Mouse (Mus musculus): ENCODE data around the gene Atg16l2.
A peak's percentile ranks its signal among the peaks of the same experiment; 100 is the strongest.

The Atg16l2 gene

DNA sequence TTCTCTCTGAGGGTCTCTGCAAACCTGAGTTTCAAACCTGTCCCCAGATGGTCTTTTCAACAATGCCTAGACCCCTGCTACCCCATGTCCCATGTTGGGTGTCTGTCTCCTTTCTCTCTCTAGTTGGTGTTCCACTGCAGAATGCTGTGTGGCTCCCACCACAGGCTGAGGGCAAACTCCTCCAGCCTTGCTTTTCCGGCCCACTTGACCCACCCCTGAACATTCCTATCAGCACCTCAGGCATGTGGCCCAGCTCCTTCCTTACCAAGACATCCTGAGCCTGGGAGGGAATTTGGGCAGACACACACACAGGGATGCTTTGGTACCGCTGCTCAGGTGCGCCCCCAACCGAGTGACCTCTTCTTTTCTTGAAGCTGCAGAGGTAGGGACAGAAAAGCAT is 8.4 kb downstream of the Atg16l2 start:
- no peak for DNase-seq (ENCODE audit: extremely low read depth, insufficient read length, low spot score)

GRCm38 (mm10) chr7:101293138-101293537 is 8.9 kb downstream of the Atg16l2 start:
- DNase-seq (ENCODE audit: extremely low read depth, insufficient read length, low spot score), result no peak

DNA sequence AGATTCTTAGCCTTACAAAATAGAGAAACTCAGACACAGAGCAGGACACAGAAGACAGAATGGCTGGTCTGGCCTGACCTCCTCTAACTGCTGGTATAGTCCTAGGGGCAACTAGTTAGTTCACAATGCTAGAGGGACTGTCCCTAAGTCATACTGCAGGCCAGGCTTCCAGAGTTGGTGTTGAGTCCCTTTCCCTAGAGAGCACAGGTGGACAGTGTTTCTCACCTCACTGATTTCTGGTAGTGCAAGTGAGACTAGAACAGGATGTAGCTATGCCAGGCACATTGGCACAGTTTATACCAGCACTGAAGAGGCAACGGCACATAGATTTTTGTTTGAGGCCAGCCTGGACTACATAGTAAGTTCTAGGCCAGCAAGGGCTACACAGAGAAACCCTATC is 9.4 kb downstream of the Atg16l2 start:
- DNase-seq (ENCODE audit: extremely low read depth, insufficient read length, low spot score), result no peak

- no peak for DNase-seq (ENCODE audit: extremely low read depth, insufficient read length, low spot score)
These were observed 10.0 kb downstream of the Atg16l2 start for GRCm38 (mm10) chr7:101292086-101292485.

GRCm38 (mm10) chr7:101291641-101292040 is 10.4 kb downstream of the Atg16l2 start:
- no peak for DNase-seq (ENCODE audit: extremely low read depth, insufficient read length, low spot score)

DNA sequence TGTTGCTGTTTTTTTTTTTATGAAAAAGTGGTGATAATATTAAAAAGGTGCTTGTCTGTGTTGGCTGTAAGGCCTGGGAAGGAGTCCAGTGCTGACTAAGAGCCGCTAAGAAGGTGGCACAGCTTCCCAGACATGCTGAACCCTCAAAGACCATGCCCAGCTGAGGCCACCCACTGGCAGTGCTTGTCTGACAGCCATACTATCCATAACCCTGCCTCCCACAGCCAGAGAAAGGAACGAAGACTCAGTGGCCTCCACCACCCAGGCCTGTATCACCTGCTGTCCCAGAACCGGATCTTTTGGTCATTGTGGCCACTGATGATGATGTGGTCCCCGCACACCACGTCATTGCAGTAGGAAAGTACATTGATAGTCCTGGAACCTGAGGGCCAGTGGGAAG is 10.8 kb downstream of the Atg16l2 start:
- no peak for DNase-seq (ENCODE audit: extremely low read depth, insufficient read length, low spot score)

- no peak for DNase-seq (ENCODE audit: extremely low read depth, insufficient read length, low spot score)
These were observed 11.7 kb downstream of the Atg16l2 start for GRCm38 (mm10) chr7:101290401-101290800.

DNA sequence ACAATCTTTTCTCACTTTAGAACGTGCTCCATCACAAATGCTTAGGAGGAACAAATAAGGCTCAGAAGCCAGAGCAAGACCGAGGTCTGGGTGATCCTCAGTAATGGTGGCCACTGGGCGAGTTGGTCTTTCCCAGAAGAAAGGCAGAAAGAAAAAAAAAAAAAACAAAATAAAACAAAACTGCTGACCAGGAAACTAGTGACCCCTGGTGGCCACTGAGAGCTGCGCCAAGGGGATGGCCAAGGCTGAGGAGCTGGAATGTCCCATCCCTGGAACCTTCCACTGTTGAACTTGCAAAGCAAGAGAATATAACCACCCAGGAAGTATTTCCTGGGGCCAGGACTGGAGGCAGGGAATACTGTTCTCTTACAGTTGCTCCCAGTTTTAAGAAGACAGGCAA is 13.6 kb downstream of the Atg16l2 start:
- peak; percentile 38 for DNase-seq (ENCODE audit: extremely low read depth, insufficient read length, low spot score)

DNA sequence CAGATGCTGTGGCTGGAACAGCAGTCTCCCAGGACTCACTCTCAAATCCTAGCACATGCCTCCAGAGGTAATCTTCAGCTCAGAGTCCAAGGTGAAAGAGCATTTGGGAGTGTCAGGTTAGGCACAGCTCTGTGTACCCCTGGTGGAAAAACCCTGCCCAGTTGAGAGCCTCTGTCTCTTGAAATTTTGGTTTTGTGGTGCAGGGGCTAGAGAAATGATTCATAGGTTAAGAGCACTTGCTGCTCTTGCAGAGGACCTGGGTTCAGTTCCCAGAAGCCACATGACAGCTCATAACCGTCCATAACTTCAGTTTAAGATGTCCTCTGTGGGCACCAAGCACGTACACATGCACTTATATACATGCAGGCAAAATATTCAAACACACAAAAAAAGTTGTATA is 14.2 kb downstream of the Atg16l2 start:
- DNase-seq (ENCODE audit: extremely low read depth, insufficient read length, low spot score), result no peak

GRCm38 (mm10) chr7:101286891-101287290 is 15.2 kb downstream of the Atg16l2 start:
- no peak for DNase-seq (ENCODE audit: extremely low read depth, insufficient read length, low spot score)

- DNase-seq (ENCODE audit: extremely low read depth, insufficient read length, low spot score), result no peak
These were observed 17.5 kb downstream of the Atg16l2 start for GRCm38 (mm10) chr7:101284504-101284903.

GRCm38 (mm10) chr7:101282721-101283120 is 19.3 kb downstream of the Atg16l2 start:
- DNase-seq (ENCODE audit: extremely low read depth, insufficient read length, low spot score), result no peak

DNA sequence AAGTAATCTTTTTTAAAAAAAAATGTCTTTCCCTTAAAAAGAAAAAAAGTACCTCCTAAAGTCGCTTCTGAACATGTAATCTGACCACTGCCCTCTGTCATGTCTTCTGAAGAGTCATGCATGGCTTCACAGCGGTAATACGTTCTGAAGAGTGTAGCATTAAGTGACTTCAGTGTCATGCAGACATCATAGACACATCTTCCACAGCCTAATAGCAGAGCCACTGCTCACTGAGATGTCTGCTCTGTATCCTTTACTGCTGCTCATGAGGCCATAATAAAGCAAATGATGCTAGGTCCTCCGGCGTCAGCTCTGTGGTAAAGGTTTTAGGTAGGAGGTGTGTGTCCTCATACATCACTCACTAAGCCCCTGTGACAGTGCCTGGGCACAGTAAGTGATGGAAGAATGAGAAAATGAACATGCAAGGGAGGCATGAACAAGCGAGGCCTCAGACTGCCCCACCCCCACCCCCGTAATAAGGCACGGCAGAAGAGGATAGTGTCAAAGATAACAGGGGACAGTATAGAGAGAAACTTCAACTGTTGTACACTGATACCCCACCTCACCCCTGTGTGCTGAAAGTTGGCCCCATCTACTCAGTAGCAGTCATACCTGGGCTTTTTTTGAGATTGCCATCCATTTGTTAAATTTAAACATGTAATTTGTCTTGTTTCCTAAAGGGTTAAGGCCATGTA is 29.4 kb downstream of the Atg16l2 start:
- DNase-seq (ENCODE audit: extremely low read depth, insufficient read length, low spot score), result no peak

DNA sequence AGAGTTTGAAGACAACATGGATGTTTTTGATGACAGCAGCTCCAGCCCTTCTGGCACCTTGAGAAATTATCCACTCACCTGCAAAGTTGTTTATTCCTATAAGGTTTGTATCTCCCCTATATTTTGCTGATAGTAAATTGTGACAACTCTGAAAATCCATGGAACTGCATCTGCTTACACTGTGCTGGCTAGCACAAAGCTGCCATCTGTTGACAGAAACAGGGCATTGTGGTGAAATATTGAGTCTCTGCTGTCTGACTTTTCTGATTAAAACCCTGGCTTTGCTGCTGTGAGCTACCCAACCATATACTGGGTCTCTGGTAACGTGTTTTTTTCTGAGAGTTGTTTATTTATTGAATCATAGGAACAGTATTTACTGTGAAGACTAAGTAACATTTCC is 30.4 kb downstream of the Atg16l2 start:
- DNase-seq (ENCODE audit: extremely low read depth, insufficient read length, low spot score), result no peak

DNA sequence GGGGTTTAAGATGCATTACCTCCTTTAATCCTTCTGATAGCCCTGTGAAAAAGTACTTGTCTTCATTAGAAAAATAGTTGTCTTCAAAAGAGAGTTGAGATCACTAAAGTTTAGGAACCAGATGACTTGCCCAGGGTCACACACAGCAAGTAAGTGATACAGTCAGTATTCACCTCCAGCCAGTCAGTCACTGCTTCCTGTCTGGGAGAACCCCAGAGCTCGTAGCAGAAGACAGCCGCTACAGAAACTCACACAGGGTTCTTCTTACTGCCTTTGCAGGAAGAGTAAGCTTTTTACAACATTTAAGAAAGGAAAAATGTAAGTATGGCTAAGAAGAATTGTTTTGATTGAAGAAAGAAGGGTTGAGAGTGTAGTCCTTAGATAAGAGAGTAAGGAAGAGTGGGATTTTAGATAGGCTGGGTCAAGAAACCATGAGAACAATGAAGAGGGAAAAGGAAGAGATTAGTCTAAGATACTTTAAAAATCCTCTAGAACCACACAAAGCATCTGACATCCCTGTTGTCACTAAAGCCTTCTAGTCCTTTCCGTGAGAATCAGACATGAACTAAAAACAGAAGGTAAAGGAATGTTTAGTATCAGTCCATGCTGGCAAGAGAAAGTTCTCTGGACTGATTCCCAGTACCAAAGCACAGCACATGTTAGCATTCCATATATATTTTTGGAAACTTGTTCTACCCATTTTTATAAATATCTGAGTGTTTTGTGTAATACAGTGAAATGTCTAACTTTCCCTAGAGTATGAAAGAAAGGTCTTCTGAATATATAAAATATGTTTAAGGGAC is 34.4 kb downstream of the Atg16l2 start:
- DNase-seq (ENCODE audit: extremely low read depth, insufficient read length, low spot score), result no peak

DNA sequence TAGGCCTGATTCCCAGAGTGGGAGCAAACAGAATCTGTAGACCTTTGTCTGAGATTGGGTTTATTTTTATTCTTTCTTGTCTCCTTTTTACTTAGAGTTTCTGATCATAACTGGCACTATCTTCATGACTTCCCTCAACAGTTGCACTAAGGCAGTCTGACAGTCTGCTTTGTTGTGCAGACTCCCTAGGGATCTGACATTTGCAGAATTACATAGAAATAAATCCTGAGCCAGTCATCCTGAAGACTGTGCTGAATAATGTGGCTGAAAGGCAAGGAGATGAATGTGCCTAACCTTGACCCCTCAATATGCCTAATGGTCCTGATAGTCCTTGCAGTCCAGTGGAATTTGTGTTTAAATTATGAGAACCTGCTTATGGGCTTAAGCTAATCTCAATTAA is 38.5 kb downstream of the Atg16l2 start:
- DNase-seq (ENCODE audit: extremely low read depth, insufficient read length, low spot score), result no peak

GRCm38 (mm10) chr7:101261941-101262546 is 40.0 kb downstream of the Atg16l2 start:
- DNase-seq (ENCODE audit: extremely low read depth, insufficient read length, low spot score), result no peak

DNA sequence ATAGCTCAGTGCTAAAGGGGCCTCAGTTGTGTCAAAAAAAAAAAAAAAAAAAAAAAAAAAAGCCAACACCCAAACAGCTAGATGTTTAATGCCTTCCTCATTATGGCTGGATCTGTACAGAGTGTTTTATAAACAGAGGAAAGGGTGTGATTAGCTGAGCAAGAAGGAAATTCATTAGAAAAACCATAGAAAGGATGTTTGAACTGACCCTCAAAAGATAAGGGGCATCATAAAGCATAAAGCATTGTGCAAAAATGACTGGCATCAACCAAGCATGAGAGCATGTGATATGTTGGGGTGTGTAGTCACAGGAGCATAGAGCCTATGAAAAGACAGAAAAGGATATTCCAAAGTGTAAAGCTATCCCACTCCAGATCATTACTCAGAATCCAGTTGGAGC is 43.6 kb downstream of the Atg16l2 start:
- no peak for DNase-seq (ENCODE audit: extremely low read depth, insufficient read length, low spot score)

- no peak for DNase-seq (ENCODE audit: extremely low read depth, insufficient read length, low spot score)
These were observed 49.0 kb downstream of the Atg16l2 start for GRCm38 (mm10) chr7:101253071-101253470.

- DNase-seq (ENCODE audit: extremely low read depth, insufficient read length, low spot score), result no peak
These were observed 52.9 kb downstream of the Atg16l2 start for GRCm38 (mm10) chr7:101249173-101249572.

DNA sequence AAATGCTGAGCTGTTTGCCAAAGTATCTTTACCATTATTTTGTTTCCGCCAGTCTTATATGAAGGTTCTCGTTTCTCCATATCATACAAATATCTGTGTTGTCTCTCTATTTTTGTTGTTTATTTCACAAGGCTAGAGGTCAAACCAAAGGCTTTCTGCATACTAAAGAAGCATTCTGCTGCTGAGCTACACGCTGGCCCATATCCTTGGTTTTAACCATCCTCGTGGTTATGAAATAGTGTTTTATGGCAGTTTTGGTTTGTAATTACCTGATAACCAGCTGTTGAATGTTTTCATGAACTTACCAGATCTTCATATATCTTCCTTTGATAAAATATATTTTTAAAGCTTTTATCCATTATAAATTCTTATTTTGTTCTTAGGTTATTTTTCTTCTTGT is 53.3 kb downstream of the Atg16l2 start:
- DNase-seq (ENCODE audit: extremely low read depth, insufficient read length, low spot score), result no peak

All from 3134 (cell line).